Mouse (Mus musculus) MN1 (cell line): ENCODE data around the gene Cct4.

ENCODE experiments used
- DNase-seq: peaks from one replicate; pipeline ENCODE4 v3.0.0-alpha.2; 2016; ENCODE audit warnings: low spot score

Gene Cct4

DNA sequence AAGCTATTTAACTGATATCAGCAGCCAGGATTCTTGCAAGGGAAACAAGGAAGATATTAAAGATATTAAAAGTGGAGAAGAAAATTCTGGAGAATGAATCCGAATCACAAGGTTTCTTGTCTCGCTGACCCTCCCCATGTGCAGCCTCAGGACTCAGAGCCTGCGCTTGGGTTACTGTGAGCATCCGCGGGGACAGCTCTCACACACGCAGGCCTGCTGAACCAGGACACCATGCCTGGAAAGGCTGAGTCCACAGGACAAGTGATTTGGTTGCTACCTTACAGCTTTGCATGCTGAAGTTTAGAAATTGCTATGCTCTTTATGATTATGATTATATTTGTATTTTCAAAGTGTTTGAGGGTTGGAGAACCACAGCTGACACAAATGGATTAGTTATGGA lies 39.1 kb downstream of the Cct4 start:
- DNase-seq, result no peak

DNA sequence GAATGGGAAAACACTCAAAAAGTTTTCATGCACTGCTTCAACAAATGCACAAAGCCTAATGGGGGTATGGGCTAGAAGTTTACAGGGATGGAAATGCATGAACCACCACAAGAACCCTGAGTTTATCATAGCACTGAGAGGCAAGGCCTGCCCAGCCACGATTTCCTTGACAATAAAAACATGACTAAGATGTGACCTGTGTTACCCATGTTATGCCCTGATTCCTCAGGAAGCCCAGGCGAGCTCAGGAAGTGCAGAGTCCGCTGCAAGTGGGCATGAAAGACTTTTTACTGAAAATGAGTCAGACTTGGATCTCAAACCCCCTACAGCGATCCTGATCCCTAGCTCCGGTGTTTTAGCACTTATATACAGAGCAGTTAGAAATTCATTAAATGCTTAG lies 56.9 kb downstream of the Cct4 start:
- DNase-seq, result no peak

DNA sequence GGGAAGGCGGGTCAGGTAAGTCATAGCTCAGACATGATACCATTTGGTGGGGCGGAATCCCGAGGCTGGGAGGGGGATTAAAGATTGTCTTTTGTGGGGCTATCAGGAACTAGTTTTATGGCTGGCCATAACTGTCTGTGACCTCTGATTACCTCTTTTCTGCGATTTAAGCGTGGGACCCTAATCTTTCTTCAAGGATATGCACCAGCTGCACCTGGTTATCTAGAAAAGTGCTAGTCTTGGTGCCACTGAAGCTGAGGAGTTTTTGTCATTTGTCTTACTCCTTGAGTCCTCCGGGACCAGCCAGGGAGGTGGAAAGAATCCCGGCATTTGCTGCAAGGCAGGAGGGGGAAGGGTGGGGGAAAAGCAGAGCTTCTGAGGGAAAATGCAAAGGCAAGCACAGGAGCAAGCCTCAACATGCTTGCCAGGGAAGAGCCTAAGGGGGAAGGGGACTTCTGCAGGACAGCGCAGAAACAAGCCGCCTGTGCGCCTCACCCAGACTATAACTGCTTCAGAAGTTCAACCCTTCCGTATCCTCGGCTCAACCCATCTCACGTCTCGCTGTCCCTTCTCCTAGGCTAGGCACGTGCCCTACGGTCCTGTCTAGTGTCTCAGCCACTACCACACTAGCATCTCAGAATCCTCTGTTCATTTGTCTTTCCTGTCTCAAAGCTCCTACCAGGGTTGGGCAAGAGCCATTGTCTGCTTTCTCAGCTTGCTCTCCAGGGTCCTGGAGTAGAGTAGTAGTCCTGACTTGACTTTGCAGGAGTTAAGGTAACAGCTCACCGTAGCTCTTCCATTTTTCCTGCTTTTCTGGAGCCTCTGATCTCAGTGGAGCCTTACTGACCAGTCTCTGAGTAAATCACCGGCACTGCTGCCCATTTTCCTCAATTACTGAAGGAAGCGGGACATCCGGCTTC lies 57.6 kb downstream of the Cct4 start:
- no peak for DNase-seq

DNA sequence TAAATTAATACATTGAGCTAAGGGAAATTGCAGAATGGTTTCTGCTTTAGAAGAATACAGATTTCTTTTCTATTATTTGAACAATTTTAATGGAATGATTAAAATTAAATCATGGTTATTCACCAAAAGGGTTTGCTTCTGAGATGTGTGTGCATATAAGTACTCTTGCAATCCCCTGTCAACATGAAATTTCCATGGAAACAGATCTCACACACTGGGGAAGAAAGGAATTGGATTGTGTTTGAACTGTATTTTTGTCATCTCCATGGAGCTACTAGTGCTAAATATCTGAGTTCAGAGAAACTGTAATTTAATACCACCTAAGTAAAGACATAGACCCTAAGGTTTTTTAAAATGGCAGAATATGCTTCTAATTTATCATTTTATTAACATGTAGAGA lies 59.3 kb downstream of the Cct4 start:
- DNase-seq, result no peak

DNA sequence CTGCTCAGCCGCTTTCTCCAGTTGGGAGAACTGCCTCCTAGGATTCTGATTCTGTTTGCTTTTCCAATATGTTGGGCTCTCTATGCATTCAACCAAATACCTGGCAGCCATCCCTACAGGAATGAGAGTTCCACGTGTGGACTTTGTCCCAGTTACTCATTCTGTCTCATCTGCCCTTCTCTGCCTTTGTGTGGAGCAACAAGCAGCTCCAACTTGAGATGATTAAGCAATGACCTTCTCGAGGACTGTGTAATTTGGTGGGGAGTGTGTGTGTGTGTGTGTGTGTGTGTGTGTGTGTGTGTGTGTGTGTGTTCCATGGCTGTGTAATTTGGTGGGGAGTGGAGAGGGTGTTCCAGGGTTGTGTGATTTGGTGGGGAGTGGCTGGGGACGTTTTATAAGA lies 62.0 kb downstream of the Cct4 start:
- DNase-seq, result no peak
